Mouse (Mus musculus): ENCODE measurements around the gene Timd2.
"Not testable (repeated sequence)": the region's sequence is repeated elsewhere in the genome, so short reads cannot be mapped to it uniquely, and the experiment has no call there.

Timd2 gene

DNA sequence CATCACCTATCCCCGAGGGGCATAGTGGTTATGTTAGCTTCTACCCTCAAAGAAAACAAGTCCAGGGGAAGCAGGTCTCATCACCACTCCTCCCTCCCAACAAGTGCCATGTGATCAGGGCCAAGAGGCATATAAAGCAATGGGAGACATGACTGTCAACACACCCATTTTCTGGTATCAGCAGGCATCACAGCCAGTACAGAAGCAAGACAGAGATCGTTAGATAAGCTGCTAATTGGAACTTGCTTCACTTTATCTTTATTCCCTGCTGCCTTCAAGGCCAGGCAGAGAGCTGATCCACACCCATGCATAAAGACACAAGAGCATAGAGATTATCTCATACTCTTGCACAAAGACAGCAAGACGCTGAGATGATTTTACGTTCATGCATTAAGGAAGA, 43.6 kb downstream of the Timd2 start:
- DNase-seq (ENCODE audit: low read depth, low spot score) = no peak

DNA sequence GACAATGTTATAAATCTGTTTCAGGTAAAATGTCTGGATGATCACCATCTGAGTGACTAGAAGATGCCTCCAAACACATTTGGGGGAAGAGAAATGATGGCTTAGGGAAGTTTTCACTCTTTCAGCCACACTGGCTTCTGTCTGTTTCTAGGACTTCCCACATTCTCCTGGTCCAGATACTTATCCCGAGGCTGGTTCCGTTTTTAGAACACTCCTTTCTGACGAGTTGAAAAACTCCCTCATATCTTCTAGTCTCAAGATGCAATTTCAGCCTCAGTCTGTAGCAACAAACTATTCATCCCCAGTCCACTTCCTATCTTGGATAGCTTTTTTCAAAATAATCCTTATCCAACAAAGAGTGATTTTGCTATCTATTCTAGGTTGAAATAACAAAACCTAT, 54.4 kb downstream of the Timd2 start:
- no peak for DNase-seq (ENCODE audit: low read depth, low spot score)

DNA sequence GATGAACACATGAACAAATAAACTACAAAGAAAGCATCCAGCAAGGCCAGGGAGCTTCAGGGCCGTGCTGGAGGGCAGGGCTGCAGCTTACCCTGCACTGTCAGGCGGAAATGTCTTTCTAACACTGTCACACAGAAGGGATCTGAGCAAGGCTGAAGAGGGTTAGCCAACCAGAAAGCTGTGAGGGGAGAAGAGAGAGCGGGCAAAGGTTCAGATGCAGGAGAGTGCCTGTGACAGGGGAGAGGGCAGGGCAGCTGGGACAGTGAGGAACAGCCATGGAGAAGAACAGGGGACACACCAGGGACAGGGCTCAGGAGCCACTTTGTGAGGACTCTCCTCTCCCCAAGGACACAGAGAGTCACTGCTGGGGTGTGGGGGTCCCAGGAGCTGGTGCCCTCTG, 57.2 kb downstream of the Timd2 start:
- not testable (repeated sequence) for DNase-seq (ENCODE audit: low read depth, low spot score)

DNA sequence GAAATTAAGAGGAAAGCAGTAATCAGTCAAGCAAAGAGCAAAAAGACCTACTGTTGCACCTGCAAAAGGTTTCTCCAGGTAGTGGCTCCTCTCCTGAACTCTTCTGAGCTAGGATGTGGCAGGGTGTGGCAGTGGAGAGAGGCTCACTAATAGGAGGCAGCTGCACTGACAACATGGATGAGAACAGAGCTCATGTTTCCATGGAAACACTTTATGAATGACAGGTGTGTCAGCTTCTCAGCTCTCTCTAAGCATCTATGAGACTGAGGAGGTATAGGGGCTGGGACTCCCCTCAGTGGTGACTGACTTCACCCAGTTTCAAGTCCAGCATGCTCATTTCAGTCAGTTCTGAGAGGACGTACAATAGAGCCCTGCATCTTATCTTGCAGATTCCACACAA, 62.0 kb downstream of the Timd2 start:
- DNase-seq (ENCODE audit: low read depth, low spot score) = no peak

DNA sequence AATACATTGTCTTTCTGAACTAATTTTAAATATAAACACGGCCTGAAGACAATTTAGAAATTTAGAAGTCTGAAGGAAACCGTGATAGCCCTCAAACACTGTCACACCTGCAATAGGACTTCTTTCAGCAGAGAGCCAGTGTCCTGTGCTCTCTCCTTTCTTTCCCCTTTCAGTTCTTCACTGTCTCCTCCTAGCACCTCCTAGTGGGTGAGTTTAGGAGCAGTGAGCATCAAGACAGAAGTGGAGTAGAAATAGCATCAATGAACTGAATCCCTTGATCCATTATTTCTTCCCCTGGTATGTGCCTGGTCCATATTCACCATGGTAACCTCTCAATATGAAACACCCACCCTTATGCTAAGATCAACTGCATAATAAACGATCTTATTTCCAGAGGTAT, 70.3 kb downstream of the Timd2 start:
- DNase-seq (ENCODE audit: low read depth, low spot score) = no peak

DNA sequence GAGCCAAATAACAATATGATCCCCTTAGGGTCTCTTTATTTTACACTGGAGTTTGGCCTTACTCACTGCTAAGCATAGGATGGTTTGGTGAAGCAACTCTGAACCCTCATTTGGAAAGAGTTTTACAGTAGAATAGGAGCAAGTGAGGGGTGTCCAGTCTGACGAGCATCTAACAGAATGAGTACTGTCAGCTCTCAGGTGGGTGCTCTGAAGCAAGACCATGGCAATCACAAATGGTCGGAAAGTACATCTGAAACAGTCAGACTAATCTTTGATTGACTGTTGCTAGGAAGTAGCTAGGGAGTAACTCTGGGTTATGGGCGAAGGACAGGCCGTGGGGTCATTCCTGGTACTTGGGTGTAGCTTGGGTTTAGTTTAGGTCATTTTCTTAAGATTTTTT, 71.3 kb downstream of the Timd2 start:
- DNase-seq (ENCODE audit: low read depth, low spot score) = not testable (repeated sequence)

DNA sequence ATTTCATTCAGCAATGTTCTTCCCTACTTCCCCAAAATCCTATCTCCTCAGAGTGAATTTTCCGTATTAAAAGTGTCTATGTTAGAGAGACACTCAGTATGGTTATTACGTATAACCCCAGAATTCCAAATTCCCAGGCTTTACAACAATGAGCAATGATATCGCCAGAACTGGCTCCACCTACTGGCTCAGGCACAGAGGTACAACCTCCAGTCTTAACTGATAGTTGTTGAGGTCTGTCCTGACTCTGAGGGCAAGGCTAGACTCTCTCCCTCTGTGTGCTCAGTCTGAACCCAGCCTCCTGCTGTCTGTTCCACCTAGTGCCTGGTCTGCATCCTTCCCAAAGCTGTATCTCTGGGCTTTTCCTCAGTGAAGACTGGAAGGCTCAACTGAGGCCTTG, 75.2 kb downstream of the Timd2 start:
- no peak for DNase-seq (ENCODE audit: low read depth, low spot score)

DNA sequence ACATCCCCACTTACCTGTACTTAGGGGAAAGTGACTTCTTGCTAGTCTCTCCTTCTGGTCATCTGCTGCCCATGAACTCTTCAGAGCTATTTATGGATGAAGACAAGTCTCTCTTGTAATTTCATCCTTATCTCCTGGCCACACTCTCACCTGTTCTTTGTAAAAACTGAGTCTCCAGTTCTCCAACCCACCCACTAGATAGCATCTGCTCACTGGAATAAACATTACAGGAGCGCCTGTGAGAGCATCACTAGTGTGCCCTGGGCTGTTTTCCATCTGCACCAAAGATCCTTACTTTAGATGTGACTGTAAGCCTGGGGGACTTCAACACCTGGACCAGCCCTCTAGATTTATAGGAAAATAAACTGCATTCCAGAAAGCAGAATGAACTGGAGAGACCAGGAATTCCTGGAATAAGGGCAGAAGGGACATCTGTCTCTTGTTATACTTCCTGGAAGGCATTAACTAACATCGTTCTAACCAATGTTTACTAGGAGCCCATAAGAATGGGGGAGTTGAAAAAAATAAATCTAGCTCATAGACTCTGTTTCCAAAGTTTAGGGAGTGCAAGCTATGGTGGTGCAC, 77.6 kb downstream of the Timd2 start, which contains the start of gene Dppa1:
Dppa1 (minus strand) TSS at position 51 of the 585 bp plus-strand sequence.
- no peak for DNase-seq (ENCODE audit: low read depth, low spot score)

DNA sequence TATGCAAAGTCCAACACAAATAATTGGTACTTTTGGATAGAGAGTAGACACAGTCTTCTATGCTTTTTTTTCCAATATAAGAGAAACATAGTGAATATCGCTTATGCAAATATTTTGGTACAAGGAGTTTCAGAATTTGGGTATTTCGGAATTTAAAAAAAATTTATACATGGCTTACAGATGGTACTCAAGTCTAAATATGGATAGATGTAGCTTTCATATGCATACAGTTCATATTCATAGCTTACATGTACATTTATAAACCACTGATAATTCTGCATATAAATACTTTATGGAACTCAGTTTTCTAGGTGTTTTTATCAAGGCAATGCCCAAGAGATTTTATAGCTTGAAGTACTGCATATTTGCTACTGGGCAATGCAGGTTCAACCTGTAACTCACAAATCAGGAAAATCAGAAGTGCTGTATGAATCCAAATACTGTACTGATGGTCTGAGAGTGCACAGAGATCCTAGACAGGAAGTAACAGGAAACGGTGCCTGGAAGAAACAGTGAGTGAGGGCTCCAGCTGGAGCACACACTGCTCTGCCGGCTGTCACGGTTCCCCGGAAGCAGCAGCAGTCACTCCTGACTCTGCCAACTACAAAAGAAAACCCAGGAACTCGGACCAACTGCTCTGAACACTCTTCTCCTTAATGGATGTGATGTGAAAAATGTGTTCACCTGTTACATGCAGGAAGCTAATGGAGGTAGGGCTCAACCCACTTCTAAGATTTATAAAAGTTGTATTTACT, 86.3 kb downstream of the Timd2 start:
- no peak for DNase-seq (ENCODE audit: low read depth, low spot score)

DNA sequence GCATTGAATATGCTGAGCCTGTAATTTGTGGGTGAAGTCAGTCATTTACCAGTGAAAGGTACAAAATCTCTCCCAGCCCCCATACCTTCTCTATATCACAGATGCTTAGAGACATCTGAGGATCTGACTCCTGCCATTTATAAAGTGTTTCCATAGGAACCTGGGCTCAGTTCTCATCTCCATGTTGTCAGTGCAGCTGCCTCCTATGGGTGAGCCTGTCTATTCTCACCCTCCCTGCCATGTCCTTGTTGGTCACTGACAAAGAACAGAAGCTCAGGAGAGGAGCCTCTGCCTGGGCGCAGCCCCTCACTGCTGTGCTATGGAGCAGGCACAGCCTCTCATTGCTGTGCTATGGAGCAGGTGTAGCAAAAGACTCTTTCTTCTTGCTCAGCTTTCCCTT, 86.9 kb downstream of the Timd2 start:
- no peak for DNase-seq (ENCODE audit: low read depth, low spot score)

All from skeletal muscle tissue, adult 2 months (tissue).